Mouse (Mus musculus) heart, embryonic 14.5 days (tissue): ENCODE data around the gene Rpa1. TPM values are rescaled to one million over a fixed set of nuclear protein-coding genes. Genes with fewer than 3 reads are reported as not detected.
"Not testable (repeated sequence)": the region's sequence is repeated elsewhere in the genome, so short reads cannot be mapped to it uniquely, and the experiment has no call there.

Experiments
- ATAC-seq: fragments of 200-750 bp; cut with Nextera tagmentation; 2 replicates; pipeline ENCODE4 v1.8.0; 2017; ENCODE audit warnings: low read depth, moderate TSS enrichment; ENCODE audit not compliant: insufficient number of reproducible peaks, insufficient read depth, low FRiP score
- H3K27ac ChIP-seq, 2 experiments: fragments of 200-500 bp in 1 of 2; fragments of 300-500 bp in 1 of 2; sonication (generic) in 1 of 2; replicated peaks in 1 of 2; 2 replicates each; pipeline ENCODE4 v1.5.1; 2012 to 2014; ENCODE audit warnings: low read depth in 2 of 2, low read length in 2 of 2, control low read depth in 1 of 2, mild to moderate bottlenecking in 1 of 2, mixed read lengths in 1 of 2; ENCODE audit not compliant: control insufficient read depth in 1 of 2, insufficient read depth in 1 of 2
- H3K27me3 ChIP-seq: fragments of 300-500 bp; sonication (generic); 2 replicates; pipeline ENCODE4 v1.6.1; 2014; ENCODE audit warnings: mild to moderate bottlenecking, low read length, control low read depth; ENCODE audit not compliant: control insufficient read depth, insufficient read depth
- H3K36me3 ChIP-seq: fragments of 300-500 bp; sonication (generic); 2 replicates; pipeline ENCODE4 v1.6.1; 2014; ENCODE audit warnings: mild to moderate bottlenecking, control low read depth, low read length, mixed read lengths; ENCODE audit not compliant: control insufficient read depth, insufficient read depth
- H3K4me1 ChIP-seq, 2 experiments: fragments of 200-500 bp in 1 of 2; fragments of 300-500 bp in 1 of 2; sonication (generic) in 1 of 2; 2 replicates each; pipeline ENCODE4 v1.6.1; 2012 to 2014; ENCODE audit warnings: low read length in 2 of 2, control low read depth in 1 of 2, mixed read lengths in 1 of 2; ENCODE audit not compliant: control insufficient read depth in 2 of 2, insufficient read depth in 2 of 2
- H3K4me2 ChIP-seq: fragments of 300-500 bp; sonication (generic); 2 replicates; pipeline ENCODE4 v1.6.1; 2014; ENCODE audit warnings: mild to moderate bottlenecking, low read length
- H3K4me3 ChIP-seq, 2 experiments: fragments of 200-500 bp in 1 of 2; fragments of 300-500 bp in 1 of 2; sonication (generic) in 1 of 2; 2 replicates each; pipeline ENCODE4 v1.5.1; 2012 to 2014; ENCODE audit warnings: low read length in 2 of 2, mild to moderate bottlenecking in 2 of 2, control low read depth in 1 of 2, low read depth in 1 of 2, moderate library complexity in 1 of 2; ENCODE audit not compliant: control insufficient read depth in 1 of 2, insufficient read depth in 1 of 2
- H3K9ac ChIP-seq: fragments of 300-500 bp; sonication (generic); 2 replicates; pipeline ENCODE4 v1.6.1; 2014; ENCODE audit warnings: mild to moderate bottlenecking, low read length
- H3K9me3 ChIP-seq: fragments of 300-500 bp; sonication (generic); 2 replicates; pipeline ENCODE4 v1.6.1; 2016; ENCODE audit warnings: low read length, control low read depth; ENCODE audit not compliant: control insufficient read depth
- WGBS: fragments of 180-500 bp; shearing (Covaris S2); extraction: QIAGEN DNeasy Blood & Tissue Kit; methylation state at CpG from one replicate; pipeline ENCODE4 v1.1.7; 2014; 5-methylcytosine and 5-hydroxymethylcytosine counted together
- polyA plus RNA-seq: library from polyadenylated mRNA; unstranded; fragments of >200 nt; fragmentation: Nextera tagmentation; extraction: Ambion mirVana; gene quantifications from 2 replicates; pipeline ENCODE4 v1.2.1, GENCODE M21; 2014

Gene Rpa1
- 82.8 and 87.4 TPM in 2 replicates for polyA plus RNA-seq

DNA sequence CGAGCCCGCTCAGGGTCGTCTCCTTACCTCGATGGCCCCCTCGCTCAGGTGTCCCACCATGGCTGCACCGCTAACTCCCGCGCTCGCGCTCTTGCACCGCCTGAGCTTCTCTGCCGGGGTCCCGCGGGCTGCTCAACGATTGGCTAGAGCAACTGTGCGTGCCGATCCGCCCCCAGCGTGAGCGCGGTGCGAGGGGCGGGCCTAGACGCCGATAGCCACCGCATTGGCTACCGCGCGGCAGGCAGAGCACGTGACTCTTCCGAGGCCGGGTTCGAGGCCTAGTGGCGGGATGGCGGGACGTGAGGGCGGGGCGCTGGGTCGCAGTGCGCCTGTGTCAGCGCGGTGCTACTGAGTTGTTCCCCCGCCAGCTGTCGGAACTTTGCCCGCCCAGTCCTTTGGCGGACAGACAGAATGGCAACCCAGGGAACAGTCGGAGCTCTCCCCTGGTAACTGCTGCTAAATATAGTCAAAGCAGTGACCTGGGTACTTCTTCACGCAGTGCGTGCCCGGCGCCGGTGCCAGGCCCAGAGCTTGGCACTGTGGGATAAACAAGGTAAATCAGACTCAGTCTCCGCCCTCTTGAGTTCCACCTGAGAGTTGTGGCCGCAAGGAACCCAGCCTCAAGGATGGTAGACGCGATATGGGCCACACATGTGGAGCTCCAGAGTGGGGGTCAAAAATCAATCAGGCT is at the start of gene Rpa1, which contains the start of gene Smyd4:
Gene Rpa1, minus strand, starts transcription at position 126 of the 691 bp plus-strand sequence.
Gene Smyd4, plus strand, starts transcription at position 235 of the 691 bp plus-strand sequence.
- ATAC-seq, result peak; percentile 99
- Histone ChIP-seq H3K4me2 (peak within 1 kb of the TSS; percentile 88), H3K4me3 (peak within 1 kb of the TSS; percentile 70 to 71), H3K9me3 (no peaks in the 10 kb centered on the region), H3K27ac (peak within 1 kb of the TSS; percentile 89 to 90), H3K9ac (peak within 1 kb of the TSS; percentile 87), H3K4me1 (peaks cover 5 to 14% of the 10 kb centered on the region in 2 experiments; a peak in 3 of 4 replicates), H3K27me3 (no peaks in the 10 kb centered on the region), H3K36me3 (peaks cover 3% of the 10 kb centered on the region)
- WGBS, result under 1% methylated on average over 56 of the region's 56 CpGs

- no peaks in the 10 kb centered on the region for H3K27me3 ChIP-seq
- H3K9me3 ChIP-seq, result no peaks in the 10 kb centered on the region
- H3K9ac ChIP-seq, result peak overlapping the region; percentile 21; the same call in 1 of the 2 replicates
- no peak overlapping the region for H3K4me3 ChIP-seq
- WGBS, result 29% methylated on average over 7 of the region's 7 CpGs
- H3K27ac ChIP-seq, result peak overlapping the region in 1 of 2 experiments; percentile 15; a peak in 2 of 4 replicates
- H3K36me3 ChIP-seq, result peaks cover 16% of the 10 kb centered on the region; the same call in 1 of the 2 replicates
- ATAC-seq, result no peak
- peak overlapping the region; percentile 42 for H3K4me2 ChIP-seq
- peaks cover 2 to 15% of the 10 kb centered on the region in 2 experiments for H3K4me1 ChIP-seq
Observed at GRCm38 (mm10) chr11:75397452-75397851, 49.3 kb upstream of the Rpa1 start.

GRCm38 (mm10) chr11:75395611-75396010 is 47.5 kb upstream of the Rpa1 start:
- no peak for ATAC-seq
- Histone ChIP-seq H3K27ac (no peak overlapping the region), H3K27me3 (no peaks in the 10 kb centered on the region), H3K9ac (no peak overlapping the region), H3K36me3 (peaks cover 11% of the 10 kb centered on the region; the same call in 1 of the 2 replicates), H3K4me2 (no peak overlapping the region), H3K4me3 (no peak overlapping the region), H3K4me1 (peaks cover 0 to 13% of the 10 kb centered on the region in 2 experiments; a peak in 3 of 4 replicates), H3K9me3 (no peaks in the 10 kb centered on the region)
- WGBS, result 48% methylated on average over 1 of the region's 1 CpGs

DNA sequence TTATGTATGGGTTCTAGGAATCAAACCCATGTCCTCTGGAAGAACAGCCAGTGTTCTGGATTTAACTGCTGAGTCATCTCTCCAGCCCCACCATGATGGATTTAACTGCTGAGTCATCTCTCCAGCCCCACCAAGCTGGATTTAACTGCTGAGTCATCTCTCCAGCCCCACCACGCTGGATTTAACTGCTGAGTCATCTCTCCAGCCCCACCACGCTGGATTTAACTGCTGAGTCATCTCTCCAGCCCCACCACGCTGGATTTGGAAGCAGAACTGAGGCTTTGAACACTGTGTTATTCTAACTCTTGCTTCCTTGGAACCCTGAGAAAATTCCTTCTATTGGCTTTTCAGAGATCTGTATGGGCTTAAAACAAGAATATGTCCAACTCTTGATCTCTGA is 35.4 kb upstream of the Rpa1 start:
- not testable (repeated sequence) for ATAC-seq, H3K36me3 ChIP-seq, H3K4me2 ChIP-seq, H3K9ac ChIP-seq, H3K27me3 ChIP-seq, H3K27ac ChIP-seq, H3K9me3 ChIP-seq, H3K4me3 ChIP-seq, H3K4me1 ChIP-seq
- WGBS, result 52% methylated on average over 3 of the region's 3 CpGs

GRCm38 (mm10) chr11:75378786-75379185 is 30.7 kb upstream of the Rpa1 start:
- H3K9me3 ChIP-seq, H3K4me3 ChIP-seq, ATAC-seq, H3K4me1 ChIP-seq, H3K27me3 ChIP-seq, H3K9ac ChIP-seq, H3K36me3 ChIP-seq, H3K27ac ChIP-seq, H3K4me2 ChIP-seq: not testable (repeated sequence)
- WGBS, result 84% methylated on average over 2 of the region's 2 CpGs

DNA sequence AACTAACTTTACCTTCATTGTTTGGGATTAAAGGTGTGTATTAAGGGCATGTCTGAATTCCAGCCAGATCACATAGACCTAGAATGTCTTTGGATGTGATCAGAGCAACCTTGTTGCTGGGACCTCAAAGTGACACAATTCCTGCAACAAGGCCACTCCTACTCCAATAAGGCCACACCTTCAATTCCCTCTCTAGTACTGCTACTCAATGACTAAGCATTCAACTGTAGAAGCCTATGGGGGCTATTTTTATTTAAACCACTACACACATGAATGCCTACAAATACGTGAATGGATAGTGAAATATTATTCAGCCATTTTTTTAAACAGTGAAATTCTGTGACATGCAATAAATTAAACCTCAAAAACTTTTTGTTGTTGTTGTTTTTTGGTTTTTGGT is 29.0 kb upstream of the Rpa1 start:
- Histone ChIP-seq H3K27ac (no peak overlapping the region), H3K4me2 (no peak overlapping the region), H3K4me1 (no peaks in the 10 kb centered on the region), H3K4me3 (no peak overlapping the region), H3K9me3 (no peaks in the 10 kb centered on the region), H3K36me3 (no peaks in the 10 kb centered on the region), H3K9ac (no peak overlapping the region), H3K27me3 (no peaks in the 10 kb centered on the region)
- WGBS, result 84% methylated on average over 1 of the region's 1 CpGs
- no peak for ATAC-seq

DNA sequence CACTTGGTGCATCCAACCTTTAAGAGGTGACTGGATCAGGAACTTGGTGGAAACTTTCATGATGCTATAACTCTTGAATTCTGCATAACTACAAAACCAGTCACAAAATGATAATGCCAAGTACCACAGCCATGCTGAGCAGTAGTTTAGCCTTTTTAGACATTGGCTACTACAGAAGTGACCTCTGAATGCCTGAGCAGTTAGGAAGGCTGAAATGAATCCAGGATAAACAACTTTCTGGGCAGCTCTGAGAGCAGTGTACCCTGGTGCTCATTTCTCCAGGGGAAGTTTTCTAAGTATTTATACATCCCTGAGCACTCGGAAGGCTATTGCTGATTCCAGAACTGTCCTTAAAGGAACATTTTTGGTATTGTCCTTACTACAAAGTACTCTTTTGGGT is 7.4 kb upstream of the Rpa1 start:
- WGBS, result 87% methylated on average over 1 of the region's 1 CpGs
- H3K4me1 ChIP-seq, result no peaks in the 10 kb centered on the region

More for the DNA sequence above, 7.4 kb upstream of the Rpa1 start:
- H3K4me3 ChIP-seq, result no peak overlapping the region
- H3K9ac ChIP-seq, result no peak overlapping the region
- H3K36me3 ChIP-seq, result peaks cover 14% of the 10 kb centered on the region
- no peaks in the 10 kb centered on the region for H3K27me3 ChIP-seq
- no peaks in the 10 kb centered on the region for H3K9me3 ChIP-seq
- no peak for ATAC-seq
- no peak overlapping the region for H3K27ac ChIP-seq
- H3K4me2 ChIP-seq, result no peak overlapping the region
